Mouse (Mus musculus) hematopoietic stem cell, adult 5-6 weeks (primary cell): ENCODE measurements at regions not wholly inside any gene's neighbourhood (a gene's known extent, or its start where the extent isn't known, plus 50 kb on each side); places are given as distances from the start of the nearest gene placed in this dataset.

Experiments
- ATAC-seq, 2 experiments: fragments of 125-278 bp in 1 of 2; replicated peaks in 1 of 2; 2 replicates each; pipeline ENCODE4 v1.8.0; 2016 to 2017; ENCODE audit warnings: inconsistent platforms in 2 of 2, mild to moderate bottlenecking in 2 of 2, moderate number of reproducible peaks in 2 of 2, low read depth in 1 of 2, moderate TSS enrichment in 1 of 2; ENCODE audit not compliant: low FRiP score in 2 of 2, poor library complexity in 2 of 2, severe bottlenecking in 2 of 2, insufficient read depth in 1 of 2, low TSS enrichment in 1 of 2

DNA sequence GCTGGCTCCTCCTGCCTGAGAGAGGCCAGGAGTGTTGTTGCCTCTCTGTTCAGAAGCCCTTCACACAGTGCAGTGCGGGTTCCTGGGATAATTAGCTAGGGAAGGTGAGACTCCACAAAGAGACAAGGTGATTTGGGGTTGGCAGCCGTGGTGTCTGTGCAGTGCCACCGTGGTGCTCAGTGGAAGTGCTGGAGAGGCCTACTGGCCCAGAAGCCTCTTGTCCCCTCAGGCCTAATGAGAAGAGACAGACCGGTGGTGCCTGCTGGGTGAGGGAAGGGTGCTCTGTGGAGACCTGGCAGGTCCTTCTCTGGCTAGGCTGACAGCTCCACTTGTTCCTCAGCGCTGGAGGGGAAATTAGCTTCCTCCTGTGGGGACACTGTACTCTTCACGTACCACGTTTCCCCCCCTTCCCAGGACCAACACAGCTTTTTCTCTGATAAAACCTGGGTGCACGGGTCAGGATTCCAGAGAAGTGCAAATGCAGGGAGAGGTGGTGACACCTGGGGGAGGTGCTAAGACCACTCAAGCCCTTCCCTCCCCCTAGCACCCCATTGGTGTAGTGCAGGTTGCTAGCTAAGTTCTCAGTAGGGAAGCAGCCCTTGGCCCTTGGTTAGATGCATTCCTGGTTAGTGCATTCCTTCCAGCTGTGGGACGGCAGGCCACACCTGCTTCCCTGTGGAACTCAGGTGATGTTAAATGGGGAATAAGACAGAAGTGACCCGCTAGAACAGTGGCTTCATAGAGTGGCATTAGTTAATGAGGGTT, 129.2 kb upstream of the Gjb5 start:
- 0 out of 4 replicates have a peak, but pooled peaks of 1 of the 2 experiments have one; percentile 6 for ATAC-seq

DNA sequence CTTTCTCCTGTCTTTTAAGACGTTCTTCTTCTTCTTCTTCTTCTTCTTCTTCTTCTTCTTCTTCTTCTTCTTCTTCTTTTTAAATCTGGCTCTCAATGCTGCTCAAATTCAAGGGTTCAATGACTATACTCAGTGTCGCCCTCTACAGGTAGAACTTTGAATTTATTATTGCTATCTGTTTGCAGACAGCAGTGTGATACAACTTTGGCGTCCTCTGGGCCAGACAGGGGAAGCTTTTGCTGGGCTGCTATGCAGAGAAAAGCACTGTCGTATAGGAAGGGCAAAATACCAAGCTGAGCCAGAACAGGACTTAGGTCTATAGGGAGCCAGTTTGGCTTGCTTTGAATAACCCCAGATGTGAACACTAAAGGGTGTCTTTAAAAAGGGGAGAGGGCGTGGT, 127.3 kb upstream of the Gjb5 start:
- no peak for ATAC-seq

- ATAC-seq: no peak
Observed at GRCm38 (mm10) chr4:127482461-127482860, 124.5 kb upstream of the Gjb5 start.

GRCm38 (mm10) chr4:127480339-127480738, 122.4 kb upstream of the Gjb5 start:
- ATAC-seq: no peak

DNA sequence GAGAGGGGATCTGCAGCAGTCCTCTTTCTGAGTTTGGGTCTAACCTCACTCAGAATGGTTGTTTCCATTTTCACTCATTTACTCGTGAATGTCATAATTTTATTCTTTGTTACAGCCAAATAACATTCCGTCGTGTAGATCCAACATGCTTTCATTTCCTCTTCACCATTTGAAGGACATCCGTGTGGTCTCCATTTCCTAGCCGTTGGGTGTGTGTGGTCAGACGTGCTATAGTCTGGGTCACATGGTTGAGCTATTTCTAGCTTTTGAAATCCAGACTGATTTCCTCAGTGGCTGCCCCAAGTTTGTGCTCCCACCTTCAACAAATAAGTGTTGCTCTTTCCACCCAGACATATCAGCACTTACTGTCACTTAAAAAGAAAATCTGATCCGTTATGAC, 111.9 kb upstream of the Gjb5 start:
- ATAC-seq: peak in 1 of 2 experiments; percentile 49; a peak in 3 of 4 replicates

DNA sequence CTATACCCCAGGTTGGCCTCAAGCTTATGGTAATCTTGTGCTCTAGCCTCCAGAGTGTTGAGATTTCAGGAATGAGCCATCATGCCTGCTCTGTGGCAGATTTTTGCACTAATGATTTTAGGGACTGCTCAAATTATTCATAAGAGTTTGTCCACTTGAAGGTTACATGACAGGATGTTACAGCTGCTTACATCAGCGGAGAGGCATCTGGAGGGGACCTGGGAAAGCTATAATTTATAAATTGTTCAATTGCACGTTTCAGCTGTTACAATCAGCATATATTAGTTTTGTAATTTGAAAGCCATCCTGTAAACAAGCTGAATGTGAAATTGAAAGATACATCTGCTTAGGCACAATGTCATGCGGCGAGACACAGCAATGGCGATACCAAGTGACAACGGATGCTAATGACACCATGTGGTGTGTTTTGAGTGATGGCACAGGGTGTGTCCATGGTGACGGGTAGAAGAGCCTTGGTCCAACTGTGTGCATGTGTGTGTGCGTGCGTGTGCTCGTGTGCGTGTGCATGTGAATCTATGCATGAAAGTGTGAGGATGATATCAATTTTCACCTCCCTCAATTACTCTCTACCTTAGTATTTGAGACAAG, 96.6 kb upstream of the Gjb5 start:
- no peak for ATAC-seq

GRCm38 (mm10) chr4:127452081-127452480, 94.1 kb upstream of the Gjb5 start:
- ATAC-seq: no peak

- no peak for ATAC-seq
Observed at GRCm38 (mm10) chr4:127445300-127445699, 87.3 kb upstream of the Gjb5 start.

- ATAC-seq: no peak
Observed at GRCm38 (mm10) chr4:127444056-127444455, 86.1 kb upstream of the Gjb5 start.

GRCm38 (mm10) chr4:127442001-127442400, 84.0 kb upstream of the Gjb5 start:
- no peak for ATAC-seq

- ATAC-seq: no peak
Observed at GRCm38 (mm10) chr4:127440602-127441001, 82.6 kb upstream of the Gjb5 start.

DNA sequence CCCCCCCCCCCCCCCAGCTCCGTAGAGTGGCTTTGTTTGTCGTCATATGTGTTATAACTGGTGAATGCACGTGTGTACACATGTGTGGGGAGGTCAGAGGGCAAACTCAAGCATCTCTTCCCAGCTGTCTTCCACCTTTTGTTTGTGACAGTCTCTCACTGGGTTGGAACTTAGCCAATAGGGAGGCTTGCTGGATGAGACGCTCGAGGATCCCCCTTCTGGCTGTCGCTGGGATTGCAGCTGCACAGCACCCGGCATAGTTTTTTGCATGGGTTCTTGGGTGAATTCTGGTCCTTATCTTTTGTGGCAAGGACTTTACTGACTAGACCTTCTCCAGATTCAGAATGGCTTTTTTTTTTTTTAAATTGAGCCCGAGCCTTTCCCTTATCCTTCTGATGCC, 77.1 kb upstream of the Gjb5 start:
- ATAC-seq: no peak

DNA sequence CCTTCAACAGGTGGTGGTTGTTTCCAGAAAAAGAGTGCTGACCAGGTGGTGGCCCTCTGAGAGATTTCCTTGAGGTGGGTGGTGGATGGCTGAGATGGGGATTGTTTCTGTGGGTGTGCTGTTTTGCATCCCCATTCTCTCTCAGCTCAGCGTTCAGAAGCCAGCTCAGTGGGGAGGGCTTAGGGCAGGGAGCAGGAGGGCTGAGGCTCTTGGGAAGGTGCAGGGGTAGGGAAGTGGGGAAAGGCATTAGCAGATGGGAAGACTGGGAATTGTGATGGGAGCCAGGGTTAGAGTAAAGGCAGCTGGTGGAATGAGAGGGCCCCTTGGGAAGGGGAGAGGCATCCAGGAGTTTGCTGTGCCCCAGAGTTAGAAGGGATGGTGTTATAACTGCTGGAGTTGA, 72.3 kb upstream of the Gjb5 start:
- ATAC-seq: no peak

DNA sequence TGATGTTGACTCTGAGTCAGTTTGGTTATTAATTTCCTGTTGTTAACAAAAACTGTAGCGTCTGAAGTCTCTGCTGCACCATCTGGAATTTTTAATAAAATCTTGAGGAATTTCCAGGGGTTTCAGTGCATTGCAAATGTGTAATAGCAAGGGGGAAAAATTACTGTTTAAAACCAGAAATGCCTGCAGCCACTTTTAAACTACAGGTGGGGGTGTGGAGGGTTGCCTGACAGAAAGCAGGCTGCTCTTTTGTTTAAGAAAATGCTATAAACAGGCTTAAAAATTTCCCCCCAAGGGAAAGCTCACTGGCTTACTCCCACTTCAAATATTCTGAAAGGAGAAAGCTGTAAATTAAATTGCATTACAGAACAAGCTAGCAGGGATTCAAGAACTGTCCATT, 71.8 kb upstream of the Gjb5 start:
- no peak for ATAC-seq

GRCm38 (mm10) chr4:127423855-127424254, 65.9 kb upstream of the Gjb5 start:
- ATAC-seq: no peak

GRCm38 (mm10) chr4:127421927-127422450, 64.0 kb upstream of the Gjb5 start:
- no peak for ATAC-seq

DNA sequence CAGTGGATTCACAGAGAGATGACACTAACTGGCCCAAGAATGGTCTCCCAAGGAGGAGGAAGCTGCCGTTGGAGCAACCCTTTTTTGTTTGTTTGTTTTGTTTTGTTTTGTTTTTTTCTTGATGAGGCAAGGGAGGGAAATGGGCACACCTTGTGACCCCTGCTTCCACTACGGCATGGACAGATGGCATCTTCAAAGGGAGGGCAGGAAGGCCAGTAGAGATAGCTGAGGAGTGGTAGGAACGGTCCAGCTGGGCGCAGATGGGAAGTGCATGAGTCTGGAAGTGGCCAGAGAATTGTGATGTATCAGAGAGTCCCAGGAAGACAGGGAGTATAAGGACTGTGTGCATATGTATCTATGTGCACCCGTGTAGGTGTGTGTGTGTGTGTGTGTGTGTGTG, 63.1 kb upstream of the Gjb5 start:
- ATAC-seq: no peak

- ATAC-seq: no peak
Observed at GRCm38 (mm10) chr4:127419786-127420120, 61.8 kb upstream of the Gjb5 start.
